Mouse (Mus musculus) lung, adult 2 months (tissue): ENCODE data around the gene Espnl.

Experiments
- CTCF ChIP-seq: fragments of 200-500 bp; IDR thresholded peaks from 2 replicates; pipeline ENCODE4 v1.5.1; 2011; ENCODE audit warnings: mild to moderate bottlenecking, low read length, control low read depth; ENCODE audit not compliant: insufficient read depth
- POLR2A ChIP-seq: fragments of 200-500 bp; IDR thresholded peaks from 2 replicates; pipeline ENCODE4 v1.6.1; 2011; ENCODE audit warnings: low read depth, mild to moderate bottlenecking, control low read depth, low read length, borderline replicate concordance; ENCODE audit errors: extremely low read depth

- TF ChIP-seq CTCF (no peak), POLR2A (no peak)
Observed at GRCm38 (mm10) chr1:91367295-91367694, 45.4 kb downstream of the Espnl start.
